Mouse (Mus musculus): Measurements from ENCODE around the gene Taf4. TPM values are rescaled to one million over a fixed set of nuclear protein-coding genes. Genes with fewer than 3 reads are reported as not detected.
A peak's percentile ranks its signal among the peaks of the same experiment; 100 is the strongest.

Gene Taf4
- total RNA-seq (2021): 10 to 100 TPM; 18.7 to 19.0 TPM
- long read RNA-seq, full-length matches to known transcripts: 3 of 6 reads
- long read RNA-seq, partial matches to known transcripts: 1 of 6 reads
- long read RNA-seq, other reads (novel, unspliced or antisense): 2 of 6 reads

DNA sequence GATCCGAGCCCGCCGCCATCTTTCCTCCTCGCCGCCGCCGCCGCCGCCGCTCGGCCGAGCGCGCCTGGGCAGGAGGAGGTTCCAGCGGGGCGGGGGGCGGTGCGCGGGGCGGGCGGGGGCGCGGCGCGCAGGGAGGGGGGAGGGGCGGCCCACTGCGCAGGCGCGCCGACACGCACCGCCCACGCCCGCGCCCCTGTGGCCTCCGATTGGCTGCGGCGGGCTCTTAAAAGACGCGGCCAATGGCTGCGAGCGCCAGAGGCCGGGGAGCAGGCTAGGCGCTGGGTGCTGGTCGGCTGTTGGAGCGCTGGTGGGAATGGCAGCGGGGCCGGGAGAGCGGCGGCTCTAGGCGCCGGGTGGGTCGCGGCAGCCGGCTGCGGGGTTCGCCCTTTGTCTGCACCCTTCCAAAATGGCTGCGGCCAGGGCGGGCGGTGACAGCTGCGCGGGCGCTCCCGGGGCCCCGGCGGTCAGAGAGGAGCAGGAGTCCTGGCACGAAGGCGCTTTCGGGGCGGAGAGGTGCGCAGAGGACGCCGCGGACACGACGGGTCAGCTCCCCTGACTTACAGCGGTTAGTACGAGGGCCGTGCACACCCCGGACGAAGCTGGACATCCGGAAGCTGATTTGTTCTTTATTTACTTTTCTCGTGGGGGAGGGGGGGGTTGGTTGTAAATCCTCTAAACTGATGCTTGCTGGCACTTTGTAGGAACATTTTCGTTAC, at the start of gene Taf4:
Taf4 (minus strand) TSS at position 19 of the 716 bp plus-strand sequence.
- DNase-seq (ENCODE audit: low spot score in 2 of 2): peak; percentile 91 to 94

DNA sequence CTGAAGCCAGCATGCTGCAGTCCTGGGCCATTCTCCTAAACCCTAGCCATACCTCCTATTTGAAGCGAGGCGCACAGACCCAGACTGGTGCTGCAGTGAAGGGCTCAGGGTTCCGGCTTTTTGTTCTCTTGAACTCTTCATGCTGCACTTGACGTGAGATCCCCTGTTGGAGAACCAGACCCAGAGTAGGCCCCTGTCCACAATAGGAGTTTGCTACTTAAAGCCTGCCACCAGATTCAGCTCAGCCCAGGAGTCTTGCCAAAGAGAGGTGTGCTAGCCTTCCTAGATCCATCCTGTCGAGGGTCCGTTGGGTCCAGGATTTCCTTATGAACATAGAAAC, 49.4 kb upstream of the Taf4 start:
- no peak for DNase-seq (ENCODE audit: low spot score in 2 of 2)

DNA sequence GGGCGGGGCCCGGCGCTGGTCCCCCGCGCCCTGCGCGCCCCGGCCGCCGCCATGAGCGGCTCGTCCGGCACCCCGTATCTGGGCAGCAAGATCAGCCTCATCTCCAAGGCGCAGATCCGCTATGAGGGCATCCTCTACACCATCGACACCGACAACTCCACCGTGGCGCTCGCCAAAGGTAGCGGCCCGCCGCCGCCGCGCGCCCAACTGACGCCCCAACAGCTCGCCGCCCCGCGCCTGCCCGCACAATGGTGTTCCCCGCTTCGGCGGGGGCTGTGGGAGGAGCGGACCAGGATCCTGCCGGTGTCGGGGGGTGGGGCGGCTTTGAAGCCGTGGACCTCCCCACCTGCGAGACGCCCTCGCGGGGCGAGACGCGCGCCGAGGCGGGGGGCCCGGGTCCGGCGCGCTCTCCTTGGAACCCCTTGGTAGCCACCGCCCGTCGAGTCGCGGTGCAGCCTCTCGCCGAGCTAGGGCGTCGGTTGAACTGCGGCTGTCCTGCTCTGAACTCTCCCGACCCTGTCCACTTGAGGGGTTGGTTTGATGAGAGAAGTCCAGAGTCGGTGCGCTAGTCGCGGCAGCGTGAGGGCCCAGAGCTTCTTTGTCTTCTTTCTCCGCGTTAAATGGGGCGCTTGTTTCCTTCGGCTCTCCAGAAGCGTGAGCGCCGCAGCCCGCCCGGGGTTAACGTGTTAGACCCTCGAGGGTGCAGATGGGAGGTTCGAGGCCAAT, 48.9 kb upstream of the Taf4 start:
- DNase-seq (ENCODE audit: low spot score in 2 of 2): peak; percentile 59 to 71

DNA sequence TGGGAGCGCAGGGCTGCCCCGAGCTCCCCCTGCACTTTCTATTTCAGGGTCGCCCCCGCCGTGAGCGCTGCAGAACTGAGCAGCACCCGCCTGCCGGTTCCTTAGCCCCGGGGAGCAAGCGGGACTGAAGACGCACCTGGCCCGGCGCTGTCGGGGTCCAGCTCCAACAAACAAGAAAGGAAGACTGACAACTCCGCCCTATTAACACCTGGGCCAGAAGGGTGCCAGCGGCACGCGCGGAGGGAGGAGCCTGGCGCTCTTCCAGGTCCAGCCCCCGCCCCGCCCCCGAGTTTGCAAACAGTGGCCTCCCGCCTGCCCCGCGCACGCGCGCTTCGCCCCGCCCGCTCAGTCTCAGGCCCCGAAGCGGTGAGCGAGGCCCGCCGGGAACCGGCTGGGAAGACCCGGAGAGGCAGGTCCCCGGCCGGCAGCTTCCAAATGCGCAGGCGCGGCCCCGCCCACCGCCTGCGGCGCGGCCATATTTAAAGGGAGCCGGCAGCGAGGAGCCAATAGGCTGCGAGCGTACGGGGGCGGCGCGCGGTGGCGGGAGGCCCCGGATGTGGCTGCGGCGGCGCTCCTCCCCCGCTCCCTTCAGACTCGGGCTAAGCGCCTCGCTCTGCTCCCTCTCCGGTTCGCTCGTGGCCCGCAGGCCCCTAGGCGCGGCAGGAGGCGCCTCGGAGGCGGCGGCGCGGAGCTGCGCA, 48.1 kb upstream of the Taf4 start, which contains the start of gene Lsm14b:
Lsm14b (plus strand) TSS at position 587 of the 698 bp plus-strand sequence.
- peak; percentile 98 to 99 for DNase-seq (ENCODE audit: low spot score in 2 of 2)

DNA sequence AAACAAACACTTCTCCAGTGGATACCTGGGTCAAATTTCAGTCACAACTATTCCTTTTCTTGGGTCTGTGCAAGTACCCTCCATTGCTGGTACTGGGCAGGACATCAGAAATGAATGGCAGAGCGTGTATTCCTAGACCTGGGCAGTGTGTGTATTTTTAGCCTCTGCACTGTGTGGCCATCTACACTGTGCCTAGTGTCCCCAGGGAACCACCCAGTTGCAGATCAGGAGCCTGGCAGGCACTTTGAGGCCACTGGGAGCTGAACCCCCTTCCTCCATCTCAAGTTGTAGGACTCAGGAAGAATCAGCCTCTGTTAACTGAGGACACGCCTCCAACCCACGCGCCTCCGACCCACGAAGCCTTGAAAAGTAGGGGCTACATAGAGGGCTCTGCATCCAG, 46.3 kb upstream of the Taf4 start:
- DNase-seq (ENCODE audit: low spot score in 2 of 2): no peak

DNA sequence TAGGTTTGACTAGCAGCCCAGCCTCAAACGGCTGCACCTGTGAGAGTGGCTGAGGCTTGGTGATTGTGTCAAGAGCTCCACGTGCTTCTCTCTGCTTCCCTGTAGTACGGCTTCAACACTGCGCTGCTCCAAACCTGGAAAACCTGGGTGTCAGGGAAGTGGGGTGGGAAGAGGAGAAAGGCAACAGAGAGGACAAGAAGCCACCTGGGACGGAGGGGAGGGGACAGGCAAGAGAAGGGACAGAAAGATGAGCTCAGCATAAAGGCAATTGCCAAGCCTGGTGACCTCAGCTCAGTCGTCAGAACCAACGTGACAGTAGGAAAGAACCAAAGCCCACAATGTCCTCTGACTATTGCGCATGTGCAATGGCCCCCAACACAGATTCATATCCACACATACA, 44.5 kb upstream of the Taf4 start:
- no peak for DNase-seq (ENCODE audit: low spot score in 2 of 2)

DNA sequence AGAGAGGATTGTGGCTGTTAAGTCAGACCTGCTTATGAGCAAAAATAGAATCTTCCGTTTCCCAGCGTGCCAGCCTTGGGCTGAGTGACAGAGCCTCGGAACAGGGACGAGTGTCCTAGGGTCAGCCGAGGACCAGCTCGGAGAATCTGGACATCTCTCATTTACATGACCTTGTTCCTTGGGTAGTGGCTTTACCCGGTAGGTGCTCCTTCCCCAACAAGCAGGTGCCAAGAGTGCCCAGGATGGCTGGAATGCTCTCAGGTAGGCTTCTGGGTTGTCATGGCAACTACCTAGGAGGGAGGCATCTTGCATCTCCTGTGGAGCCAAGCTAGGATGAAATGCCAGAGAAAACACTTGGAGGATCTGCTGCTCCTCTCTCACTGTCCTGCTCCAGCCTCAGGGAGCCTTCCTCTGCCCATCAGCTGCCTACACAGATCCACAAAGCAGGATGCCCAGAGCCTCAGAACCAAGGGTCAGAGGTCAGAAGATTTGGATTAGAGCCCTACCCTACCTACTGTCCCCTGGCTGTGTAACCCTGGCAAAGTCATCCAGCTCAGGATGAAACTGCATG, 43.7 kb upstream of the Taf4 start:
- DNase-seq (ENCODE audit: low spot score in 2 of 2): peak in 1 of 2 experiments; percentile 10

DNA sequence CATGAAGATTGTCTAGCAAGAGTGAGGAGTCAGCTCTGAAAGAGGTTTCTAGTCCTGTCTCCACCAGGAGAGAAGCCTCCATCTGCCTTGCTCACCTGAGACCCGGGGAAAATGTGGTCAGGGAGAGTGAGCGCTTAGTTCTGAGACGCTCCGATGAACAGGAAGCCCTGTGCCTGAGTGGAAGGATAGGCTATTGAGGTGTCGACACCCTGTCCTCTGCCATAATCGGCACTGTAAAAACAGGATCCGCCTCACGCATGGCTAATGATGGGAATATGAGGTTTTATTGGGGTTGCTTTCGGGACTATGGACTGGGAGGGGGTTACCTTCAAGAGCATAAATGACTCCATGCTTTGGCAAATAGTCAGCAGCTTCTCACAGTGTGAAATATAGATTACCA, 42.1 kb upstream of the Taf4 start:
- no peak for DNase-seq (ENCODE audit: low spot score in 2 of 2)

DNA sequence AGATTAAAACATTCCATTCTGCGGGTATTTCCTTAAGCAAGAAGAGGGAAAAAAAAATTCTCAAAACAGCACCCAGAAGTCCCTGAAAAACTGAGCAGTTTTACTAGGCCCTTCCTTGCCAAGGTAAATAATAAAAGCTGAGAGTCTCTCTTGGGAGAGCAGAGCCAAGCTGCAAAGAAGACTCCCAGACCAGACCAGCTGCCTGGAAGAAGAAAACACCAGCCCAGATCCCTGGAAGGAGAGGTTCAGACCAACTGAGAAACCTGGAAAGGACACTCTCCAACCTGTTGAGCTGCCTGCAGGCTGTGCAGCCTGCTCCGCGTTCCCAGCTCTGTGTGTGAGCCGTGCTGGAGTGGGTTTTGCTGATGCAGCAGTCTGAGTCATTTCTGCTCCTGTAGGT, 41.2 kb upstream of the Taf4 start:
- no peak for DNase-seq (ENCODE audit: low spot score in 2 of 2)

DNA sequence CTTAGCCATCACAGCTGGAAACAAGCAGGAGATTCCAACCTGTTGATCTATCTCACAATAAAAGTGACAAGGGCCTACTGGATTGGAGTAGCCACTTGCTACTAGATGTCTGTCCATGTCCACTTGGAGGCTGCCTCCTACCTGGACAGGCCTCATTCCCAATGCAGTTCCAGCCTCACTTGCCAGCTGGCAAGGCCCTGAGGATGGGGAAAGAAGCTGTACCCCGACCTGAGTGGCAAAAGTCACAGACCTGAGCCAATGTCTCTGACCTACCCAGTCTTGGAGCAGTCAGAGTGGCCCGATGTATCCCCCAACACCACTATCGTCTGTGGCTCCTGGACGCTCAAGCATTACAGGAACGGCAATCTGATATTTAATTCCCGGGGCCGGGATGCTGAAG, 37.2 kb upstream of the Taf4 start:
- DNase-seq (ENCODE audit: low spot score in 2 of 2): no peak

DNA sequence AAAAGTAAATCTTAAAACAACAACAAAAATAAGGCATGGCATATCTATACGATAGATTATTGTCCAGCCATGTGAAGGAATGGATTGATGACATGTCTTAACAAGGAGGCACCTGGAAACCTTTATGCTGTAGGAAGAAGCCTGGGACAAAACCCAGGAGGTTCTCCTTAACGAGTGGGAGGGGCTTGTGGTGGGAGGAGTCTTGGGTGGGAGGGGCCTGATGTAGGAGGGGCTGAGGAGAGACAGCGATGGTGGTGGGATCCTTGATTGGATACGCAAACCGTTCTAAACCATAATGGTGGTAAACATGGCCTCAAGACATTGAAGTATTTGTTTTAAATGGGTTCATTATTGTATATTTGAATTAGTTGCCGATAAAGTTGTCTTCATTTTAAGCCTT, 34.9 kb upstream of the Taf4 start:
- DNase-seq (ENCODE audit: low spot score in 2 of 2): no peak

DNA sequence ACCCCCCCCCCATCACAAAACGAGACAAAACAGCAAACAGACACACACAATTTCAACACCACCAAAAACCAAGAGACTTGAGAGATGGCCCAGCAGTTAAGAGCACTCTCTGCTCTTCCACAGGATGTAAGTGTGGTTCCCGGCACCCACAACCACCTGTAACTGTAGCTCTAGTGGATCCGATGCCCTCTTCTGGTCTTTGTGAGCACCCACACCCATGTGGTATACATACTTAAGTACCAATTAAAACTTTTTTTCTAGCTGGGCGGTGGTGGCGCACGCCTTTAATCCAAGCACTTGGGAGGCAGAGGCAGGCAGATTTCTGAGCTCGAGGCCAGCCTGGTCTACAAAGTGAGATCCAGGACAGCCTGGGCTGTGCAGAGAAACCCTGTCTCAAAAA, 34.2 kb upstream of the Taf4 start:
- no peak for DNase-seq (ENCODE audit: low spot score in 2 of 2)

DNA sequence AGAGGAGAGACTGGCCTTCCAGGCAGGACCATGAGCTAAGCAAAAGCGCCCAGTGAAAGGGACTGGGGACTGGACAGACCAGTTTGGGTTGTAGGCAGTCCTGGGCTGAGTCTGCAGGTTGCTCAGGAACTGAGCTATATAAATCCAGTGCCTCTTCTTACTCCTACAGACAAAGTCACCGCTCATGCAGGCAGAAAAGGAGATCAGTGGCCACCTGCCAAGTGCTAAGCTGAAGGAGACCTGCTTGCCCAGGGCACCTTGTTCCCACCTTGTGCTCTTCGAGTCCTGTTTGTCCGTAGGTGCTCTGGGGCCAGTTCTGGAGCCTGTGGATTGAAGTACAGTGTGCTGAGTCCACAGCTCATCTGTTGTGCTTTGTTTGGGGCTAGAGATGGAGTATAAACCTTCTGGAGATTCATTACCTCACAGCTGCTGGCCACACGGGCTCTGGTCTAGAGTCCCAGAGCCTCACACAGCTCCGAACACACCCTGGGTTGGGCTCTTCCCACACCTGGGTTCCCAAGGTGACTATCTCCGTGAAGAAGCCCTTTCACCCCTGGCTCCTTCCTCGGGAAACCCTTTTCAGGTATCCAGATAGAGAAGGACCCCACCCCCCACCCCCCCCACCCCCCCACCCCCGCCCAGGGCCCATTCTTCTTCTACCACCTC, 30.0 kb upstream of the Taf4 start:
- no peak for DNase-seq (ENCODE audit: low spot score in 2 of 2)

DNA sequence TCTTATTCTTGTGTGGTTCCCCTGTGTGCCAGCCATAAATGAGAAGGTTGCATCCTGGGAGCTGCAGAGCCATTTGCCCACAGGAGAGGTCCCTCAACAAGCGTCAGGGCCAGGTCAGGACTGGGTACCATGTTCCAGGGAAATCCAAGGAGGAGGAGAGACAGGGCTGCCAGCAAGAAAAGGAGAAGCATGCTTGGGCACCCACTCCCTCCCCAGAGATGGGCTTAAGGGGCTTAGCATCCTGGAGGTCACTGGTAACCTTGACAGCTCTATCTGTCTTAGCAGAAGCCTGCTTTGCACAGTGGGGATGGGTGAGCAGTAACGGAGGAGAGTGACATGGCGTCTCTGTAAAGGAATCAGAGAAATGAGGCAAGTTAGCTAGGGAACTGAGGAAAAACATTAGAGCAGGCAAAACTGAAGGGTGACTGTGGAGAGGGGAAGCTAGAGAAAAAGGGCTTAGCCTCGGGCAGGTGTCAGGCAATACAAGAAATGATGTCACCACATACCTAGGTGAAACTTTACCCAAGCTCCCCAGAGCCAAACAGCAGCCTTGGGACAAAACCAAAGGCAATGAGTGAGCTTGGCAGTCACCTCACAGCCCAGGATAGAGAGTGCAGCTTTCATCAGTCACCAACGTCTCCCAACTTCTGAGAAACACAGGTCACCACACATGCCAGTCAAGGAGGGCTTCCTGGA, 29.4 kb upstream of the Taf4 start:
- no peak for DNase-seq (ENCODE audit: low spot score in 2 of 2)

DNA sequence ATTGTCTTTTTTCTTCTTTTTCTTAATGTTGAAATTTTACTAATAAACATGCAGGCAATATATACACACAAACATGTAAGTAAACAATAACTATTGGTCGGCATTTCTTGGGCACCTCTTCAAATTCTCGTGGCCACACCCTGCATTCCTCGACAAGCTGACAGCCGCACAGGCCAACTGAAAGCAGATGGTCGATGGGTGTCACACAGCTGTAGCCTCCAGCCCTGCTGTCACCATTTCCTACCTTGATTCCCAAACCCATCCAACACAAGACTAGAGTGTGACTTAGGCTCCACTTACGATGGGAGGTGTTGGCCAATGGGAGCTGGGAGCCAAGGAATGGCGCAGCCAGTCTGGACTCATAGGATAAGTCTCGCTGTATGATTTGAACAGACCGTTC, 25.2 kb upstream of the Taf4 start:
- DNase-seq (ENCODE audit: low spot score in 2 of 2): no peak

DNA sequence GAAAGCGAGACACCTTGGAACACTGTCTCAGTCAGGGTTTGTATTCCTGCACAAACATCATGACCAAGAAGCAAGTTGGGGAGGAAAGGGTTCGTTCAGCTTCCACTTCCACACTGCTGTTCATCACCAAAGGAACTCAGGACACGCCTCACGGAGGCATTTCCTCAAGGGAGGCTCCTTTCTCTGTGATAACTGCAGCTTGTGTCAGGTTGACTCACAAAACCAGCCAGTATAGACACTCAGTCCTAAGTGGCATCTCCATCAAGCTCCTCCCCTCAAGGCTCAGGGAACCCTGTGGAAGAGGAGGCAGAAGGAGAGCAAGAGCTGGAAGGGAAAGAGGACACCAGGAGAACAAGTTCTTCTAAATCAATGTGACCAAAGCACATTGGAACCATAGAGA, 22.0 kb upstream of the Taf4 start:
- no peak for DNase-seq (ENCODE audit: low spot score in 2 of 2)

DNA sequence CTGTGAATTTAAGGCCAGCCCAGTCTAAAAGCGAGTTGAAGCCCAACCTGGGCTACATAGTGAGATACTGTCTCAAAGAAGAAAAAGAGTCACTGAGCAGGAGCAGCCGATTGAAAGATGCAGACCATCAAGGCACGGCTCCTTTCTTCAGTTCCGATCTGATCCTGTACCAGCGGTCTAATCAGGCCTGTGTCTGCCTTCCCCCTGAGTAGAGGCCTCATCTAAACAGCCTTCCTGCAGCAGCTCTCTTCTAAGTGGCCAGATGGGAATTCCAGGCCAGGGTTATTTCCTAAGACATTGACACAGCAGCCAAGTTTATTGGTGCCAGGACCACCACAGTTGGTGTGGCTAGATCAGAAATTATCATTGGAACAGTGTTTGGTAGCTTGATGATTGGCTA, 16.6 kb upstream of the Taf4 start:
- no peak for DNase-seq (ENCODE audit: low spot score in 2 of 2)

DNA sequence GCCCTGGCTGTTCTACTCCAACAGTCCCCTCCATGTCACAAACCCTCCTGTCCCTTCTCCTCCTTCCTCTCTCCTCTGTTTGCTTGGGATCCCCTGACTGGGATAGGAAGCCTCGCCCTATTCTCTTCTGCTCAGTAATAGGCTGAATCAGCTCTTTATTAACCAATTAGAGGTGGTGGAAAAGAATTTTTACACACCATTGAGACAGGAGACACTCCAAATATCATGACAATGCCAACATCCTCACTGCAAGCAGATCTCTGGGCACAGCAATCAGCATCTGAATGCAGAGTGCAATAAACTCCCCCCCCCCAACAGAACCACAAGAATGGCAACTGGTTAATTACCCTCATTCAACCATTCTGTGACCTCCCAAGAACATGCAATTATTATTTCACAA, 12.7 kb upstream of the Taf4 start:
- DNase-seq (ENCODE audit: low spot score in 2 of 2): no peak

DNA sequence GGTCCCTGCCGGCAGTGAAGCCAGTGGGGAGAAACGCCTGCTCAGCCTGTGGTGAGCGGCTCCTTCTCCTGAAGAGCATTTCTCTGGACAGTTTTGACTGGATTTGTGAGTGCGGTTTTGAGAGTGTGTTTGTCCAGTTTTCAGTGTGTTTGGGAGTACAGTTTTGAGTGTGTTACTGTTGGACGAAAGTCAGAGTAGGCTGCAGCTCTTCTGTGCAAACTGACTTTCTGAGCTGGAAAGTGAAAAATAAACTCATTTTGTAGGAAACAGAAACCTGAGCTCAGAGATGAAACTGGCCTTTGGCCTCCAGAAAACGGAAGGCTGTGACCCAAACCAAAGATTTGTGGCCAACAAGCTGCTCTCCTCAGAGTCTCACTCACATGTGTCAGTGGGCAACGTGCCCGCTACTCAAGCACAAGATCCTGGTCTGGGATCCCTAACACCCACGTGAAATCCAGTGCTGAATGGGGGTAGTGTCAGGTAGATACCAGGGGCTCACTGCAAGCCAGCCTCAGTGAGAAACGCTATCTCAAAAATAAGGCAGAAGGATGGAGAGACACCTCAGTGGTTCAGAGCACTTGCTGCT, 10.1 kb upstream of the Taf4 start:
- DNase-seq (ENCODE audit: low spot score in 2 of 2): no peak

DNA sequence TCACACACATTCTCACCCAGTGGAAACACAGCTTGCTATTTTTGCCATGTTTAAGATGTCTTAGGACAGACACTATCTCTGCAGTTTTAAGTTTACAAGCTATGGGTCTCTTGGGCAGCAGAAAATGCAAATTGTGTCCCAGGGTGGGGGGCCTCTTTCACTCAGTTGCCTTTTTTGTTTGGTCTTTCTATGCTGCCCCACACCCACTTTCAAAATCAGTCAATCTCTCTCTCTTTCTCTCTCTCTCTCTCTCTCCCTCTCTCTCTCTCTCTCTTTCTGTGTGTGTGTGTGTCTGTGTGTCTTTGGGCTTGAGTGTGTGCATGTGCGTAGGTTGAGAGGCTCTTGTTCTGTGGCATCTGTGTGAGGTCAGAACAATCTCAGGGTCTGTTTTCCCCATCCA, 9.2 kb upstream of the Taf4 start:
- DNase-seq (ENCODE audit: low spot score in 2 of 2): no peak

Measured in layer of hippocampus, postnatal 10 days (tissue).